Mouse (Mus musculus) midbrain, embryonic 11.5 days (tissue): ENCODE results near the gene Uncx. TPM values are rescaled to one million over a fixed set of nuclear protein-coding genes. Genes with fewer than 3 reads are reported as not detected.

Experiments used
- ATAC-seq: fragments of 200-750 bp; cut with Nextera tagmentation; 2 replicates; pipeline ENCODE4 v1.8.0; 2017; ENCODE audit warnings: moderate TSS enrichment, moderate library complexity; ENCODE audit not compliant: low FRiP score
- DNase-seq: peaks from one replicate; pipeline ENCODE4 v3.0.0; 2015; ENCODE audit warnings: low spot score; ENCODE audit errors: missing footprints
- H3K27ac ChIP-seq: fragments of 300-500 bp; sonication (generic); 2 replicates; pipeline ENCODE4 v1.5.1; 2014; ENCODE audit warnings: low read depth, low read length
- H3K27me3 ChIP-seq: fragments of 300-500 bp; sonication (generic); 2 replicates; pipeline ENCODE4 v1.6.1; 2014; ENCODE audit warnings: mild to moderate bottlenecking, low read length, moderate library complexity, mixed read lengths; ENCODE audit not compliant: control insufficient read depth, insufficient read depth
- H3K36me3 ChIP-seq: fragments of 300-500 bp; sonication (generic); 2 replicates; pipeline ENCODE4 v1.6.1; 2014; ENCODE audit warnings: mild to moderate bottlenecking, low read length, moderate library complexity, mixed read lengths; ENCODE audit not compliant: control insufficient read depth, insufficient read depth
- H3K4me1 ChIP-seq: fragments of 300-500 bp; sonication (generic); 2 replicates; pipeline ENCODE4 v1.6.1; 2014; ENCODE audit warnings: low read length; ENCODE audit not compliant: control insufficient read depth, insufficient read depth
- H3K4me2 ChIP-seq: fragments of 300-500 bp; sonication (generic); 2 replicates; pipeline ENCODE4 v1.6.1; 2014; ENCODE audit warnings: mild to moderate bottlenecking, moderate library complexity
- H3K4me3 ChIP-seq: fragments of 300-500 bp; sonication (generic); 2 replicates; pipeline ENCODE4 v1.5.1; 2014; ENCODE audit warnings: low read depth, low read length
- H3K9ac ChIP-seq: fragments of 300-500 bp; sonication (generic); 2 replicates; pipeline ENCODE4 v1.6.1; 2014; ENCODE audit warnings: low read length
- H3K9me3 ChIP-seq: fragments of 300-500 bp; sonication (generic); 2 replicates; pipeline ENCODE4 v1.6.1; 2016; ENCODE audit warnings: low read length; ENCODE audit not compliant: control insufficient read depth
- WGBS: fragments of 180-500 bp; shearing (Covaris S2); extraction: QIAGEN DNeasy Blood & Tissue Kit; methylation state at CpG from one replicate; pipeline ENCODE4 v1.1.7; 2014; 5-methylcytosine and 5-hydroxymethylcytosine counted together
- polyA plus RNA-seq: library from polyadenylated mRNA; unstranded; fragments of >200 nt; fragmentation: Nextera tagmentation; extraction: Ambion mirVana; gene quantifications from 2 replicates; pipeline ENCODE4 v1.2.1, GENCODE M21; 2014

Gene Uncx
- polyA plus RNA-seq, 1 experiment from 2014 or later = 41.8 TPM

GRCm38 (mm10) chr5:139568079-139568478 lies 24.8 kb downstream of the Uncx start:
- no peaks in the 10 kb centered on the region for H3K9me3 ChIP-seq
- no peak overlapping the region for H3K9ac ChIP-seq
- H3K4me3 ChIP-seq = no peak overlapping the region
- DNase-seq (no peak), ATAC-seq (peak; percentile 76)
- WGBS = 29% methylated on average over 2 of the region's 2 CpGs
- H3K4me1 ChIP-seq = peaks cover 15% of the 10 kb centered on the region
- H3K27me3 ChIP-seq = peaks cover 13% of the 10 kb centered on the region; the same call in 1 of the 2 replicates
- H3K4me2 ChIP-seq = no peak overlapping the region
- no peaks in the 10 kb centered on the region for H3K36me3 ChIP-seq
- no peak overlapping the region for H3K27ac ChIP-seq

- H3K4me2 ChIP-seq = no peak overlapping the region
- 31% methylated on average over 7 of the region's 7 CpGs for WGBS
- H3K9ac ChIP-seq = no peak overlapping the region
- ATAC-seq (no peak), DNase-seq (no peak)
- H3K36me3 ChIP-seq = no peaks in the 10 kb centered on the region
- H3K4me3 ChIP-seq = no peak overlapping the region
- H3K27ac ChIP-seq = 0 out of 2 replicates have a peak overlapping the region, but pooled peaks have one; percentile 0
- no peaks in the 10 kb centered on the region for H3K27me3 ChIP-seq
- H3K4me1 ChIP-seq = peaks cover 13% of the 10 kb centered on the region
- H3K9me3 ChIP-seq = no peaks in the 10 kb centered on the region
These were observed 29.2 kb downstream of the Uncx start for GRCm38 (mm10) chr5:139572526-139572925.

GRCm38 (mm10) chr5:139573606-139574311 lies 30.5 kb downstream of the Uncx start:
- WGBS = 87% methylated on average over 7 of the region's 7 CpGs
- ATAC-seq = no peak
- H3K27ac ChIP-seq = no peak overlapping the region

GRCm38 (mm10) chr5:139575054-139575453 lies 31.8 kb downstream of the Uncx start:
- H3K36me3 ChIP-seq = no peaks in the 10 kb centered on the region
- H3K4me1 ChIP-seq = peaks cover 7% of the 10 kb centered on the region
- H3K9me3 ChIP-seq = no peaks in the 10 kb centered on the region
- H3K4me3 ChIP-seq = no peak overlapping the region
- no peak overlapping the region for H3K27ac ChIP-seq
- no peak overlapping the region for H3K4me2 ChIP-seq
- H3K27me3 ChIP-seq = peaks cover 6% of the 10 kb centered on the region; the same call in 1 of the 2 replicates
- H3K9ac ChIP-seq = no peak overlapping the region
- DNase-seq = no peak
- WGBS = 84% methylated on average over 9 of the region's 9 CpGs
- no peak for ATAC-seq

More at GRCm38 (mm10) chr5:139573606-139574311, 30.5 kb downstream of the Uncx start:
- Histone ChIP-seq H3K4me3 (no peak overlapping the region), H3K9ac (no peak overlapping the region), H3K27me3 (no peaks in the 10 kb centered on the region), H3K9me3 (no peaks in the 10 kb centered on the region), H3K4me1 (peaks cover 7% of the 10 kb centered on the region), H3K36me3 (no peaks in the 10 kb centered on the region), H3K4me2 (no peak overlapping the region)
- DNase-seq = no peak

- Histone ChIP-seq H3K36me3 (no peaks in the 10 kb centered on the region), H3K9ac (no peak overlapping the region), H3K4me1 (peaks cover 16% of the 10 kb centered on the region), H3K27ac (no peak overlapping the region), H3K27me3 (peaks cover 53% of the 10 kb centered on the region), H3K9me3 (no peaks in the 10 kb centered on the region), H3K4me3 (no peak overlapping the region), H3K4me2 (no peak overlapping the region)
- ATAC-seq = no peak
- no peak for DNase-seq
- 38% methylated on average over 27 of the region's 27 CpGs for WGBS
These were observed 37.0 kb downstream of the Uncx start for GRCm38 (mm10) chr5:139580171-139580743.

- Histone ChIP-seq H3K36me3 (no peaks in the 10 kb centered on the region), H3K27ac (no peak overlapping the region; the same call in 1 of the 2 replicates), H3K9ac (no peak overlapping the region), H3K4me1 (peaks cover 22% of the 10 kb centered on the region), H3K9me3 (no peaks in the 10 kb centered on the region), H3K4me3 (no peak overlapping the region), H3K27me3 (peaks cover 63% of the 10 kb centered on the region), H3K4me2 (no peak overlapping the region)
- WGBS = 4% methylated on average over 10 of the region's 10 CpGs
- ATAC-seq (peak; percentile 47), DNase-seq (no peak)
These were observed 38.1 kb downstream of the Uncx start for GRCm38 (mm10) chr5:139581308-139581868.

GRCm38 (mm10) chr5:139584971-139585747 lies 41.9 kb downstream of the Uncx start:
- Histone ChIP-seq H3K4me3 (peak overlapping the region; percentile 11), H3K27ac (peak overlapping the region; percentile 44), H3K4me1 (peaks cover 22% of the 10 kb centered on the region), H3K4me2 (peak overlapping the region; percentile 34), H3K27me3 (peaks cover 57% of the 10 kb centered on the region), H3K36me3 (no peaks in the 10 kb centered on the region), H3K9me3 (no peaks in the 10 kb centered on the region; the same call in 1 of the 2 replicates), H3K9ac (peak overlapping the region; percentile 47)
- peak; percentile 95 for DNase-seq
- 2% methylated on average over 39 of the region's 39 CpGs for WGBS
- peak; percentile 70 for ATAC-seq

GRCm38 (mm10) chr5:139585748-139586060 lies 42.4 kb downstream of the Uncx start:
- WGBS = 15% methylated on average over 8 of the region's 8 CpGs
- DNase-seq (peak; percentile 91), ATAC-seq (no peak)
- peak overlapping the region; percentile 11 for H3K4me3 ChIP-seq
- H3K4me1 ChIP-seq = peaks cover 21% of the 10 kb centered on the region
- peak overlapping the region; percentile 47 for H3K9ac ChIP-seq
- H3K27me3 ChIP-seq = peaks cover 52% of the 10 kb centered on the region
- no peaks in the 10 kb centered on the region for H3K36me3 ChIP-seq
- H3K9me3 ChIP-seq = no peaks in the 10 kb centered on the region; the same call in 1 of the 2 replicates
- peak overlapping the region; percentile 44; the same call in 1 of the 2 replicates for H3K27ac ChIP-seq
- peak overlapping the region; percentile 34 for H3K4me2 ChIP-seq
